Mouse (Mus musculus) testis, adult 2 months (tissue): ENCODE measurements around the gene Nrxn1.

Source experiments
- CTCF ChIP-seq: fragments of 200-500 bp; IDR thresholded peaks from 2 replicates; pipeline ENCODE4 v1.5.1; 2012; ENCODE audit warnings: low read depth, mild to moderate bottlenecking, inconsistent platforms, low read length, moderate library complexity; ENCODE audit not compliant: control insufficient read depth, insufficient read depth, insufficient replicate concordance
- POLR2A ChIP-seq: fragments of 200-500 bp; IDR thresholded peaks from 2 replicates; pipeline ENCODE4 v1.6.1; 2012; ENCODE audit warnings: low read depth, mild to moderate bottlenecking, inconsistent platforms, low read length, moderate library complexity; ENCODE audit not compliant: control insufficient read depth

DNA sequence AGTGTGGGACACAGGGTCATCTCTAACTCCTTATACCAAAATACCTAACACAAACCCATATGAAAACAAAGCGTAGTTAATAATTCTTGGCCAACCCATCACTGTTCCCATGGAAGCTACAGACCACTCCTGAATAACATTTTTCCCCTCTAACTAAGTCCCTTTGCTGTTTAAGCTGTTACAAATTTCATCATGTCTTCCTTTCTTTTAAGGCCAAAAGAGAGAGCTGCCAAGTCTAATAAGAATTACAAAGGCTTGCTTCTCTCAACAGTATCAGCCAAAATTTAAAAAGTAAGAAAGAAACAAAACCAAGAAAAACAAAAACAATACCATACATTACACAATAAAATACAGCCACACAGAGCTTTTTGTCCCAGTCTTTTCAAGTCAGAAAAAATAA lies 6.5 kb downstream of the Nrxn1 start:
- no peak for TF ChIP-seq CTCF
- TF ChIP-seq POLR2A, result no peak
